In genomic region chr10:17235955-17236650, GRCm38 (mm10) we compare ENCODE assay signal across 15 mouse cellular contexts.
DNase-seq lines count a peak whose midpoint lies in the region; ATAC-seq lines count a peak whose summit lies in the region.
"Had no signal": no experiment of that assay in that cellular context is flagged by ENCODE, and none has a peak within 500 bp of the region (broad histone marks: within the 10 kb centered on the region; RNA-seq: fewer than 3 reads in every experiment).

No protein-coding gene starts in this region.

- H3K36me3 ChIP-seq in heart, embryonic 10.5 days: no peaks in the 10 kb centered on the region
- H3K36me3 ChIP-seq in neural tube, embryonic 11.5 days (ENCODE audit: control insufficient read depth, insufficient read depth, low read length): no peaks in the 10 kb centered on the region
- no peaks in the 10 kb centered on the region for H3K36me3 ChIP-seq in limb, embryonic 11.5 days (ENCODE audit: control insufficient read depth, insufficient read depth, low read length)

- H3K4me1 ChIP-seq in heart, embryonic 10.5 days: peaks cover 16% of the 10 kb centered on the region
- peaks cover 19% of the 10 kb centered on the region for H3K4me1 ChIP-seq in neural tube, embryonic 11.5 days (ENCODE audit: control insufficient read depth, insufficient read depth, low read length)
- peaks cover 11% of the 10 kb centered on the region; the same call in 1 of the 2 replicates for H3K4me1 ChIP-seq in limb, embryonic 11.5 days (ENCODE audit: control insufficient read depth, insufficient read depth, low read length)

- H3K4me3 ChIP-seq in heart, embryonic 10.5 days: no peak overlapping the region
- H3K4me3 ChIP-seq in neural tube, embryonic 11.5 days (ENCODE audit: low read depth, low read length): no peak overlapping the region
- no peak overlapping the region for H3K4me3 ChIP-seq in limb, embryonic 11.5 days (ENCODE audit: low read depth, low read length)
- H3K4me3 ChIP-seq: left cerebral cortex, adult 2 months had no signal

- H3K27me3 ChIP-seq in heart, embryonic 10.5 days (ENCODE audit: insufficient read depth, poor library complexity, severe bottlenecking): no peaks in the 10 kb centered on the region
- H3K27me3 ChIP-seq in neural tube, embryonic 11.5 days (ENCODE audit: control insufficient read depth, insufficient read depth, low read length): no peaks in the 10 kb centered on the region
- no peaks in the 10 kb centered on the region for H3K27me3 ChIP-seq in limb, embryonic 11.5 days (ENCODE audit: control insufficient read depth, insufficient read depth, low read length)

- no peaks in the 10 kb centered on the region for H3K9me3 ChIP-seq in heart, embryonic 10.5 days
- no peaks in the 10 kb centered on the region for H3K9me3 ChIP-seq in neural tube, embryonic 11.5 days (ENCODE audit: control insufficient read depth, low read length)
- no peaks in the 10 kb centered on the region for H3K9me3 ChIP-seq in limb, embryonic 11.5 days (ENCODE audit: control insufficient read depth, low read length)

- no peak for DNase-seq in heart, embryonic 10.5 days (ENCODE audit: low spot score)
- DNase-seq in heart, postnatal 36 days: no peak
- no peak for DNase-seq in neural tube, embryonic 11.5 days (ENCODE audit: low spot score)
- DNase-seq in neural tube, embryonic 10.5 days (ENCODE audit: extremely low spot score, low spot score): no peak
- DNase-seq in limb, embryonic 11.5 days (ENCODE audit: low spot score): peak; percentile 45
- no peak for DNase-seq in cerebellum, postnatal 14 days
- no peak for DNase-seq in thymus, adult 18-20 months
- DNase-seq in T-cell, adult 2 months (ENCODE audit: low spot score): no peak
- DNase-seq: adrenal gland, adult 8-10 months; kidney, adult 11 months; lung, embryonic 14.5 days had no signal

- H3K4me2 ChIP-seq in neural tube, embryonic 11.5 days (ENCODE audit: low read depth): no peak overlapping the region
- no peak overlapping the region for H3K4me2 ChIP-seq in limb, embryonic 11.5 days (ENCODE audit: low read depth, severe bottlenecking)
- H3K4me2 ChIP-seq: hindbrain, embryonic 14.5 days; liver, embryonic 11.5 days; lung, embryonic 14.5 days had no signal

- H3K27ac ChIP-seq in heart, embryonic 10.5 days: peak overlapping the region; percentile 59
- peak overlapping the region; percentile 56; the same call in 1 of the 2 replicates for H3K27ac ChIP-seq in neural tube, embryonic 11.5 days (ENCODE audit: low read depth, low read length)
- 0 out of 2 replicates have a peak overlapping the region, but pooled peaks have one; percentile 14 for H3K27ac ChIP-seq in limb, embryonic 11.5 days (replicated peaks; ENCODE audit: low read depth, low read length)
- H3K27ac ChIP-seq: hindbrain, embryonic 14.5 days; left cerebral cortex, adult 2 months; macrophage had no signal

- no peak for ATAC-seq in neural tube, embryonic 11.5 days (ENCODE audit: insufficient read depth, low FRiP score, low TSS enrichment)
- 0 out of 2 replicates have a peak, but pooled peaks have one; percentile 31 for ATAC-seq in limb, embryonic 11.5 days (ENCODE audit: insufficient number of reproducible peaks, low FRiP score, low TSS enrichment, low read depth)

- 43% methylated on average over 10 of the region's 10 CpGs for WGBS in heart, embryonic 10.5 days
- 15% methylated on average over 10 of the region's 10 CpGs for WGBS in neural tube, embryonic 11.5 days
- 18% methylated on average over 10 of the region's 10 CpGs for WGBS in limb, embryonic 11.5 days

- no peak overlapping the region for H3K9ac ChIP-seq in neural tube, embryonic 11.5 days (ENCODE audit: low read length)
- H3K9ac ChIP-seq in limb, embryonic 11.5 days (ENCODE audit: low read length): no peak overlapping the region
- H3K9ac ChIP-seq: hindbrain, embryonic 14.5 days; lung, embryonic 14.5 days had no signal

- intact Hi-C loops in heart, postnatal 36 days (cut with DNase I): no loop called here
